Mouse (Mus musculus) cerebellum, adult 2 months (tissue): ENCODE results near the gene Ms4a3.

ENCODE experiments used
- CTCF ChIP-seq: fragments of 200-500 bp; IDR thresholded peaks from 2 replicates; pipeline ENCODE4 v1.5.1; 2011; ENCODE audit warnings: low read depth, mild to moderate bottlenecking, control low read depth, low read length, moderate library complexity, borderline replicate concordance; ENCODE audit not compliant: insufficient read depth
- POLR2A ChIP-seq: fragments of 200-500 bp; IDR thresholded peaks from 2 replicates; pipeline ENCODE4 v1.6.1; 2011; ENCODE audit warnings: low read length, control low read depth, borderline replicate concordance; ENCODE audit not compliant: insufficient read depth

- TF ChIP-seq POLR2A, result no peak
- no peak for TF ChIP-seq CTCF
Observed at GRCm38 (mm10) chr19:11602026-11602425, 38.6 kb downstream of the Ms4a3 start.
